Mouse (Mus musculus): ENCODE measurements around the gene Armh4. TPM values are rescaled to one million over a fixed set of nuclear protein-coding genes. Genes with fewer than 3 reads are reported as not detected.
"Not testable (repeated sequence)": the region's sequence is repeated elsewhere in the genome, so short reads cannot be mapped to it uniquely, and the experiment has no call there.

The Armh4 gene
- total and polyA plus RNA-seq, 3 experiments = not detected

DNA sequence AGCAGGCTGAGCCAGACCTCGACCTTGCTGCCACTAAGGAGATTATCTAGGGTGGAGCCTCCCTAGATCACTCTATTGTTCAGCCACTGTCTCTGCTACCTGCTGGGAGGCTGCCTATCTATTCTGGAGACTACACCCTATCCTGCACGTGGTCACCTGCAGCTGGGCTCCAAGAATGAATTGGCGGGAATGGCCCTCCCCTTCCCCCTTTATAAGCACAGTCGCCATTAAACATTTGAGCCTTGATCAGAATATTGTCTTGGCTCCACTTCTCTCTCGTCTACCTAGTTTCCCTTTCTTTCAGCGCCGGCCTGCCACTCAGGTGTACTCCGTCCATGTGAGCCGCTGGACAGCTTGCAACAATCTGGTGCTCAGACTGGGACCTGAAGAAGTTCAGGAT, 29.8 kb upstream of the Armh4 start:
- H3K4me1 ChIP-seq (ENCODE audit: control insufficient read depth in 1 of 2, insufficient read depth in 2 of 2); H3K4me3 ChIP-seq (replicated peaks in 1 of 3; ENCODE audit: low read depth in 2 of 3, low read length in 2 of 3, poor library complexity in 1 of 3); H3K9ac ChIP-seq (ENCODE audit: insufficient read depth, low read depth); H3K36me3 ChIP-seq (replicated peaks in 1 of 2; ENCODE audit: control insufficient read depth in 1 of 2, insufficient read depth in 1 of 2, low read length in 1 of 2); dilution Hi-C loops (cut with MboI; ENCODE audit: extremely low pct_ligation_motif_present, extremely low pct_unique_long_range_greater_than_20kb, low sequenced_read_pairs); H3K27me3 ChIP-seq (replicated peaks); H3K4me2 ChIP-seq (ENCODE audit: insufficient read depth, low read depth, poor library complexity, severe bottlenecking); DNase-seq (ENCODE audit: extremely low read depth); in situ Hi-C loops (cut with MboI; ENCODE audit: low pct_ligation_motif_present, low pct_unique_long_range_greater_than_20kb, low sequenced_read_pairs); H3K79me2 ChIP-seq (replicated peaks; ENCODE audit: control insufficient read depth, extremely low read depth, insufficient read depth, poor library complexity, severe bottlenecking); H3K9me3 ChIP-seq (replicated peaks; ENCODE audit: low read length); H3K27ac ChIP-seq (ENCODE audit: insufficient read depth, low read depth): not testable (repeated sequence)

DNA sequence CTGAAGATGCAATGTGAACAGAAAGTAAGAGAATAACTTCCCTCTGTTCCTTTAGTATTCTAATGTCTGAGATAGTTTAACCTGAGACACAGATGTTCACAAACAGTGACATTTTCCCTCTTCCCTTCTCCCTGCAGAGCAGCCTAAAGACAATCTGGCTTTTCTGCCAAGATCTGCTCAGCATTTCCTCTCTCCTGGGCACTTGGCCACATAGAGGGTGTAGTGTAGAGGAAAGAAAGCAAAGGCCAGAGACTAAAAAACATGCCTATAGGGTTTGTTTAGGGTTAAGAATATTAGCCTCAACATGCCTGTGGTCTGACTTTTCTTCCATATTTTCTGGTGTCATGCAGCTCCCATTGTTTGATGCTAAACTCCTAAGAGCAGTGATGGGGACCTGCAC, 21.9 kb upstream of the Armh4 start:
- H3K79me2 ChIP-seq (replicated peaks; ENCODE audit: control insufficient read depth, extremely low read depth, insufficient read depth, poor library complexity, severe bottlenecking); H3K4me3 ChIP-seq (replicated peaks in 1 of 3; ENCODE audit: low read depth in 2 of 3, low read length in 2 of 3, poor library complexity in 1 of 3); H3K36me3 ChIP-seq (replicated peaks in 1 of 2; ENCODE audit: control insufficient read depth in 1 of 2, insufficient read depth in 1 of 2, low read length in 1 of 2); H3K27me3 ChIP-seq (replicated peaks); H3K4me1 ChIP-seq (ENCODE audit: control insufficient read depth in 1 of 2, insufficient read depth in 2 of 2); in situ Hi-C loops (cut with MboI; ENCODE audit: low pct_ligation_motif_present, low pct_unique_long_range_greater_than_20kb, low sequenced_read_pairs); H3K27ac ChIP-seq (ENCODE audit: insufficient read depth, low read depth); dilution Hi-C loops (cut with MboI; ENCODE audit: extremely low pct_ligation_motif_present, extremely low pct_unique_long_range_greater_than_20kb, low sequenced_read_pairs); H3K4me2 ChIP-seq (ENCODE audit: insufficient read depth, low read depth, poor library complexity, severe bottlenecking); H3K9ac ChIP-seq (ENCODE audit: insufficient read depth, low read depth); DNase-seq (ENCODE audit: extremely low read depth); H3K9me3 ChIP-seq (replicated peaks; ENCODE audit: low read length): not testable (repeated sequence)

DNA sequence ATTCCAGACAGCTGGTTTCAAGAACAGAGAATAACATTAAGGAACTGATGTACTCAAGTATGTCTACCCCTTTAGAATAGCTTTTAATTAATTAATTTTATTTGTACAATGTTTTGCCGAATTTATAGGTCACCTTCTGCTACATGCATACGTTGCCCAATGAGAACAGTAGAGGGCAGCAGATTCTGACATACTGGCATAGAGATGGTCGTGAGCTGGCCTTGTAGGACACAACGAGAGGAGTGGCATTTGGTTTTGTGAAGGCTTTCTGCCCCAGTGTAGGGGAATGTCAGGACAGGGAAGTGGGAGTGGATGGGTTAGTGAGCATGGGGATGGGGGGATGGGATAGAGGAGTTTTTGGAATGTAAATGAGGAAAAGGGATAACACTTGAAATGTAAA, 18.3 kb upstream of the Armh4 start:
- peak; percentile 46 for DNase-seq (ENCODE audit: extremely low read depth)
- peaks cover 2% of the 10 kb centered on the region for H3K27me3 ChIP-seq (replicated peaks)
- H3K9ac ChIP-seq (ENCODE audit: insufficient read depth, low read depth) = no peak overlapping the region
- no peak overlapping the region for H3K4me3 ChIP-seq (replicated peaks in 1 of 3; ENCODE audit: low read depth in 2 of 3, low read length in 2 of 3, poor library complexity in 1 of 3)
- dilution Hi-C loops (cut with MboI; ENCODE audit: extremely low pct_ligation_motif_present, extremely low pct_unique_long_range_greater_than_20kb, low sequenced_read_pairs) = no loop called here
- no peaks in the 10 kb centered on the region for H3K79me2 ChIP-seq (replicated peaks; ENCODE audit: control insufficient read depth, extremely low read depth, insufficient read depth, poor library complexity, severe bottlenecking)
- in situ Hi-C loops (cut with MboI; ENCODE audit: low pct_ligation_motif_present, low pct_unique_long_range_greater_than_20kb, low sequenced_read_pairs) = no loop called here
- no peaks in the 10 kb centered on the region for H3K4me1 ChIP-seq (ENCODE audit: control insufficient read depth in 1 of 2, insufficient read depth in 2 of 2)
- TF ChIP-seq JUN (IDR thresholded peaks at IDR 0.05; ENCODE audit: insufficient read depth, low read depth, low read length) (no peak), SMC3 (IDR thresholded peaks at IDR 0.05; ENCODE audit: low read depth, low read length) (no peak), ZKSCAN1 (IDR thresholded peaks at IDR 0.05; ENCODE audit: borderline replicate concordance, low read depth, low read length) (no peak), CTCF (conservative IDR thresholded peaks at IDR 0.05 in 1 of 2, IDR thresholded peaks at IDR 0.05 in 1 of 2; ENCODE audit: low read depth in 2 of 2, low read length in 2 of 2) (peak; percentile 31 to 39; a peak in 3 of 4 replicates), RAD21 (IDR thresholded peaks at IDR 0.05; ENCODE audit: low read depth, low read length) (peak; percentile 17)
- H3K27ac ChIP-seq (ENCODE audit: insufficient read depth, low read depth) = no peak overlapping the region
- H3K36me3 ChIP-seq (replicated peaks in 1 of 2; ENCODE audit: control insufficient read depth in 1 of 2, insufficient read depth in 1 of 2, low read length in 1 of 2) = no peaks in the 10 kb centered on the region
- no peak overlapping the region for H3K4me2 ChIP-seq (ENCODE audit: insufficient read depth, low read depth, poor library complexity, severe bottlenecking)
- no peaks in the 10 kb centered on the region for H3K9me3 ChIP-seq (replicated peaks; ENCODE audit: low read length)

DNA sequence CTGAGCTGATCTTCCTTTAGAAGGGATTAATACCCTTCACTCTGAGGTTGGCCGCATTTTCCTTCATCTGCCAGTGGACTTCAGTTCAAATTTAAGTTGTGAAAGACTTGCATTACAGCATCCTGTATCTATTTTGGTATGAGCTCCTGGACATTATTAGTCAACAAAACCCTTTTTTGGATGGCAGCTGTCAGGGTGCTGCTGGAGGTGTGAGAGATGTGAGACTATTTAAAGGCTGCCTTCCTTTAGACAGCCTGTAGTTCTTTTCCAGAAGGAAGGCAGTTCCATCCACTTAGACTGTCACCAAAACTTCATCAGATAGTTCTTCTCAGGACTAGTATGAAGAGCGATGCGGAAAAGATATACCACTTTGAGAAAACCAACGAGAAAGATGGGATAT, 10.8 kb upstream of the Armh4 start:
- Histone ChIP-seq H3K4me1 (ENCODE audit: control insufficient read depth in 1 of 2, insufficient read depth in 2 of 2) (no peaks in the 10 kb centered on the region), H3K4me2 (ENCODE audit: insufficient read depth, low read depth, poor library complexity, severe bottlenecking) (no peak overlapping the region), H3K9me3 (replicated peaks; ENCODE audit: low read length) (no peaks in the 10 kb centered on the region), H3K79me2 (replicated peaks; ENCODE audit: control insufficient read depth, extremely low read depth, insufficient read depth, poor library complexity, severe bottlenecking) (no peaks in the 10 kb centered on the region), H3K4me3 (replicated peaks in 1 of 3; ENCODE audit: low read depth in 2 of 3, low read length in 2 of 3, poor library complexity in 1 of 3) (no peak overlapping the region), H3K27me3 (replicated peaks) (peaks cover 2% of the 10 kb centered on the region), H3K27ac (ENCODE audit: insufficient read depth, low read depth) (no peak overlapping the region), H3K36me3 (replicated peaks in 1 of 2; ENCODE audit: control insufficient read depth in 1 of 2, insufficient read depth in 1 of 2, low read length in 1 of 2) (no peaks in the 10 kb centered on the region), H3K9ac (ENCODE audit: insufficient read depth, low read depth) (no peak overlapping the region)
- in situ Hi-C loops (cut with MboI; ENCODE audit: low pct_ligation_motif_present, low pct_unique_long_range_greater_than_20kb, low sequenced_read_pairs) = no loop called here
- dilution Hi-C loops (cut with MboI; ENCODE audit: extremely low pct_ligation_motif_present, extremely low pct_unique_long_range_greater_than_20kb, low sequenced_read_pairs) = no loop called here
- no peak for DNase-seq (ENCODE audit: extremely low read depth)
- TF ChIP-seq MEF2A (IDR thresholded peaks at IDR 0.05; ENCODE audit: borderline replicate concordance, low read depth, low read length) (no peak), ELF1 (IDR thresholded peaks at IDR 0.05; ENCODE audit: low read depth, low read length) (no peak), E2F4 (IDR thresholded peaks at IDR 0.05; ENCODE audit: insufficient replicate concordance, low read depth, low read length) (no peak), POLR2AphosphoS2 (IDR thresholded peaks at IDR 0.05; ENCODE audit: low read depth, low read length) (no peak), CHD2 (IDR thresholded peaks at IDR 0.05; ENCODE audit: low read length) (no peak), MAFK (IDR thresholded peaks at IDR 0.05; ENCODE audit: insufficient replicate concordance, low read length) (no peak), EP300 (IDR thresholded peaks at IDR 0.05; ENCODE audit: low read length) (no peak), SIN3A (IDR thresholded peaks at IDR 0.05; ENCODE audit: low read length) (no peak), CTCF (conservative IDR thresholded peaks at IDR 0.05 in 1 of 2, IDR thresholded peaks at IDR 0.05 in 1 of 2; ENCODE audit: low read depth in 2 of 2, low read length in 2 of 2) (no peak), JUND (conservative IDR thresholded peaks at IDR 0.05; ENCODE audit: low read depth, low read length) (no peak), CHD1 (IDR thresholded peaks at IDR 0.05; ENCODE audit: low read depth, low read length) (no peak), ZMIZ1 (IDR thresholded peaks at IDR 0.05; ENCODE audit: low read depth, low read length) (no peak), ZC3H11A (IDR thresholded peaks at IDR 0.05; ENCODE audit: low read depth, low read length) (no peak), TBP (conservative IDR thresholded peaks at IDR 0.05; ENCODE audit: low read depth, low read length) (no peak), MAZ (IDR thresholded peaks at IDR 0.05; ENCODE audit: low read depth, low read length) (no peak), NELFE (IDR thresholded peaks at IDR 0.05; ENCODE audit: low read depth, low read length) (no peak), POLR2A (IDR thresholded peaks at IDR 0.05; ENCODE audit: low read depth, low read length) (no peak), MAX (IDR thresholded peaks at IDR 0.05; ENCODE audit: low read length) (no peak)

Measured in CH12.LX (cell line).